Mouse (Mus musculus): ENCODE measurements around the gene Rfng. TPM values are rescaled to one million over a fixed set of nuclear protein-coding genes. Genes with fewer than 3 reads are reported as not detected.

The Rfng gene
- polyA plus RNA-seq, 1 experiment, result 106 TPM

DNA sequence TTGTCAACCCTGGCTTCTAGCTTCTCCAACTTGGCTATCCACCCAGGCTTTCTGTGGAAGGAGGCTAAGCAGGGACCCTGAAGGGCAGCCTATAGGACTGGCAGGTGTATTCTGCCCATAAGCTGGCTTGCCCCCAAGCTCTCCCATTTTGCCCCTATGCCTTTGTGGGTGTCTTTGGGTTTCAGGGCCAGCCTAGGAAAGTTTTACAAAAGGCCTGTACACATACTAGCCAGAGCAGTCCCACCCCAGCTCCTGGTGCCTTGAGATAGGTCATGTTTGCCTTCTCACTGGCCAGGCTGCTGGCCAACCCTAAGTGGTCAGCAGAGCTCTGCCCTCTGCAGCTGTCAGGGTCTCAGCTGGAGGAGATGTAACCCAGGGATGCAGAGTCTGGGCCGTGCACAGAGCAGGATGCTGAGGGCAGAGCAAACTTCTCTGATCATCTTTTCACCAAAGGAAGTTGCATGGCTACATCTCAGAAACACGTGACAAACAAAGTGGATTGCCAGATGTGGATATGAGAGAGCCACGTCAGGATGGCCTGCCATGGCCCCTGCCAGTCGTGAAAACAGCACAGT is 41.4 kb upstream of the Rfng start:
- TF ChIP-seq CTCF (IDR thresholded peaks at IDR 0.05; ENCODE audit: borderline replicate concordance, insufficient read depth, low read depth, low read length) (no peak), POLR2A (IDR thresholded peaks at IDR 0.05; ENCODE audit: borderline replicate concordance, insufficient read depth, low read length) (no peak)
- Histone ChIP-seq H3K27me3 (ENCODE audit: control insufficient read depth, insufficient read depth, low read length) (no peaks in the 10 kb centered on the region), H3K4me1 (ENCODE audit: control insufficient read depth, insufficient read depth, low read length) (peaks cover 31% of the 10 kb centered on the region), H3K4me3 (replicated peaks; ENCODE audit: insufficient read depth, low read depth, low read length) (peak overlapping the region; percentile 97), H3K27ac (ENCODE audit: insufficient read depth, low read length) (peak overlapping the region; percentile 99)
- WGBS, result 45% methylated on average over 4 of the region's 4 CpGs
- peak; percentile 42 to 46 for DNase-seq

GRCm38 (mm10) chr11:120824787-120825288 is 40.8 kb upstream of the Rfng start:
- H3K4me1 ChIP-seq (ENCODE audit: control insufficient read depth, insufficient read depth, low read length), result peaks cover 37% of the 10 kb centered on the region
- no peak for DNase-seq
- under 1% methylated on average over 21 of the region's 21 CpGs for WGBS

GRCm38 (mm10) chr11:120823956-120824786 is 40.2 kb upstream of the Rfng start, which contains the start of gene Fasn:
Fasn (minus strand) TSS chr11:120824547.
- Histone ChIP-seq H3K4me3 (replicated peaks; ENCODE audit: insufficient read depth, low read depth, low read length) (peak within 1 kb of the TSS; percentile 97), H3K4me1 (ENCODE audit: control insufficient read depth, insufficient read depth, low read length) (peaks cover 43% of the 10 kb centered on the region), H3K27ac (ENCODE audit: insufficient read depth, low read length) (peak within 1 kb of the TSS; percentile 99), H3K27me3 (ENCODE audit: control insufficient read depth, insufficient read depth, low read length) (no peaks in the 10 kb centered on the region)
- TF ChIP-seq POLR2A (IDR thresholded peaks at IDR 0.05; ENCODE audit: borderline replicate concordance, insufficient read depth, low read length) (peak; percentile 97), CTCF (IDR thresholded peaks at IDR 0.05; ENCODE audit: borderline replicate concordance, insufficient read depth, low read depth, low read length) (peak; percentile 22; the same call in 1 of the 2 replicates)
- DNase-seq, result peak; percentile 98
- WGBS, result under 1% methylated on average over 107 of the region's 109 CpGs

More at GRCm38 (mm10) chr11:120824787-120825288, 40.8 kb upstream of the Rfng start:
- TF ChIP-seq CTCF (IDR thresholded peaks at IDR 0.05; ENCODE audit: borderline replicate concordance, insufficient read depth, low read depth, low read length) (no peak), POLR2A (IDR thresholded peaks at IDR 0.05; ENCODE audit: borderline replicate concordance, insufficient read depth, low read length) (no peak)
- Histone ChIP-seq H3K27ac (ENCODE audit: insufficient read depth, low read length) (peak overlapping the region; percentile 99), H3K27me3 (ENCODE audit: control insufficient read depth, insufficient read depth, low read length) (no peaks in the 10 kb centered on the region), H3K4me3 (replicated peaks; ENCODE audit: insufficient read depth, low read depth, low read length) (peak overlapping the region; percentile 97)

GRCm38 (mm10) chr11:120823551-120823947 is 39.5 kb upstream of the Rfng start:
- Histone ChIP-seq H3K27me3 (ENCODE audit: control insufficient read depth, insufficient read depth, low read length) (no peaks in the 10 kb centered on the region), H3K27ac (ENCODE audit: insufficient read depth, low read length) (peak overlapping the region; percentile 89), H3K4me3 (replicated peaks; ENCODE audit: insufficient read depth, low read depth, low read length) (peak overlapping the region; percentile 75), H3K4me1 (ENCODE audit: control insufficient read depth, insufficient read depth, low read length) (peaks cover 49% of the 10 kb centered on the region)
- under 1% methylated on average over 40 of the region's 40 CpGs for WGBS
- DNase-seq, result no peak
- TF ChIP-seq POLR2A (IDR thresholded peaks at IDR 0.05; ENCODE audit: borderline replicate concordance, insufficient read depth, low read length), result no peak
- no peak for TF ChIP-seq CTCF (IDR thresholded peaks at IDR 0.05; ENCODE audit: borderline replicate concordance, insufficient read depth, low read depth, low read length)

GRCm38 (mm10) chr11:120822831-120823550 is 39.0 kb upstream of the Rfng start:
- H3K4me3 ChIP-seq (replicated peaks; ENCODE audit: insufficient read depth, low read depth, low read length), result peak overlapping the region; percentile 75
- peak overlapping the region; percentile 89 for H3K27ac ChIP-seq (ENCODE audit: insufficient read depth, low read length)
- no peak for DNase-seq
- no peaks in the 10 kb centered on the region for H3K27me3 ChIP-seq (ENCODE audit: control insufficient read depth, insufficient read depth, low read length)
- no peak for TF ChIP-seq POLR2A (IDR thresholded peaks at IDR 0.05; ENCODE audit: borderline replicate concordance, insufficient read depth, low read length)
- TF ChIP-seq CTCF (IDR thresholded peaks at IDR 0.05; ENCODE audit: borderline replicate concordance, insufficient read depth, low read depth, low read length), result no peak
- H3K4me1 ChIP-seq (ENCODE audit: control insufficient read depth, insufficient read depth, low read length), result peaks cover 53% of the 10 kb centered on the region
- under 1% methylated on average over 14 of the region's 14 CpGs for WGBS

DNA sequence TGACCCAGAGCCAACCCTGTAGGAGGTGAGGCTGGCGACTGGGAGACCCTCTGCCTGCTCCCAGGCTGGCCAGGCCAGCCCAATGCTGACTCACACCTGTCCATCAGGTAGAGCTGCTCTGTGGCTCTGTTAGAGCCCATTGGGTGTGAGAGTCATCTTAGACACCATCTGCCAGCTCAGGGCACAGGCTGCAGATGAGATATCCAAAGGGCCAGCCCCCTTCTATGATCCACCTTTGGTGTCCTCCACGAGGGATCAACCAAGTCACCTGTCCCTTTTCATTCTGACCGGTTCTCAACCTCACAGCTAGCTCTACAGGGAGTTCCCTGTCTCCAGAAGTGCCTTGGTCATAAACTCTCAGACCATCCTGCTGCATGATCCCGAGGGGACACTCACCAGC is 38.3 kb upstream of the Rfng start:
- WGBS, result 17% methylated on average over 4 of the region's 4 CpGs
- H3K4me3 ChIP-seq (replicated peaks; ENCODE audit: insufficient read depth, low read depth, low read length), result peak overlapping the region; percentile 75
- no peaks in the 10 kb centered on the region for H3K27me3 ChIP-seq (ENCODE audit: control insufficient read depth, insufficient read depth, low read length)
- TF ChIP-seq CTCF (IDR thresholded peaks at IDR 0.05; ENCODE audit: borderline replicate concordance, insufficient read depth, low read depth, low read length), result no peak
- TF ChIP-seq POLR2A (IDR thresholded peaks at IDR 0.05; ENCODE audit: borderline replicate concordance, insufficient read depth, low read length), result no peak
- no peak overlapping the region for H3K27ac ChIP-seq (ENCODE audit: insufficient read depth, low read length)
- no peak for DNase-seq
- H3K4me1 ChIP-seq (ENCODE audit: control insufficient read depth, insufficient read depth, low read length), result peaks cover 53% of the 10 kb centered on the region

All from cerebellum, adult 2 months (tissue).